In genomic region chr19:53415198-53415597, GRCm38 (mm10) we compare ENCODE assay signal across 18 mouse cellular contexts. TPM values are rescaled to one million over a fixed set of nuclear protein-coding genes. Genes with fewer than 3 reads are reported as not detected.
DNase-seq lines count a peak whose midpoint lies in the region; TF ChIP-seq lines count a peak whose summit lies in the region.
"Had no signal": no experiment of that assay in that cellular context is flagged by ENCODE, and none has a peak within 500 bp of the region (broad histone marks: within the 10 kb centered on the region; RNA-seq: fewer than 3 reads in every experiment).

No protein-coding gene starts in this region.

- TF ChIP-seq CTCF in E14TG2a.4 (conservative IDR thresholded peaks at IDR 0.05; ENCODE audit: low read length), result no peak

- no peaks in the 10 kb centered on the region for H3K9me3 ChIP-seq in E14TG2a.4 (ENCODE audit: low read length)
- H3K9me3 ChIP-seq: embryonic facial prominence, embryonic 12.5 days; midbrain, embryonic 12.5 days had no signal

- no peaks in the 10 kb centered on the region for H3K36me3 ChIP-seq in E14TG2a.4 (ENCODE audit: insufficient read depth, low read length)
- H3K36me3 ChIP-seq: embryonic facial prominence, embryonic 12.5 days; midbrain, embryonic 12.5 days had no signal

- H3K27me3 ChIP-seq in E14TG2a.4 (ENCODE audit: insufficient read depth, low read length), result peaks cover 10% of the 10 kb centered on the region; the same call in 1 of the 2 replicates
- H3K27me3 ChIP-seq: embryonic facial prominence, embryonic 12.5 days; midbrain, embryonic 12.5 days had no signal

- peak; percentile 70 for DNase-seq in layer of hippocampus, adult 9-11 months
- no peak for DNase-seq in layer of hippocampus, postnatal 36 days
- peak; percentile 66 for DNase-seq in A20 (ENCODE audit: low read depth, low spot score)
- DNase-seq in left cerebral cortex, postnatal 36 days (ENCODE audit: low spot score in 2 of 2), result peak; percentile 49 to 74
- DNase-seq in kidney, adult 18-20 months, result no peak
- DNase-seq in urinary bladder, postnatal 14 days (ENCODE audit: low spot score), result no peak
- DNase-seq: adrenal gland, adult 2 months; cerebellum, adult 11-12 months; heart, adult 11 months; kidney, postnatal 10 days; lung, adult 18-20 months; lung, postnatal 36 days; thymus, adult 18-20 months had no signal

- intact Hi-C loops in left cerebral cortex, postnatal 36 days (cut with DNase I), result no loop called here

- peaks cover 76% of the 10 kb centered on the region for H3K4me1 ChIP-seq in E14TG2a.4 (replicated peaks; ENCODE audit: low read depth, low read length)

- H3K4me3 ChIP-seq in E14TG2a.4 (replicated peaks; ENCODE audit: low read length), result peak overlapping the region; percentile 59
- H3K4me3 ChIP-seq: embryonic facial prominence, embryonic 12.5 days; midbrain, embryonic 12.5 days had no signal

RNA-seq across cellular contexts. Expression of gene Smndc1, which starts 24.8 kb away (rescaled TPM):
- total RNA-seq in layer of hippocampus, postnatal 36 days (2021), result 10 to 100 TPM; 39.6 to 40.2 TPM
- total RNA-seq in left cerebral cortex, postnatal 36 days (2021), result 10 to 100 TPM; 33.2 to 40.5 TPM

RNA-seq across cellular contexts. Expression of gene Gm10197, which starts 43.6 kb away (rescaled TPM):
- total RNA-seq in layer of hippocampus, postnatal 36 days (2021), result not detected
- not detected for total RNA-seq in left cerebral cortex, postnatal 36 days (2021)
- total RNA-seq: adrenal gland, adult 2 months; common myeloid progenitor, adult 5-6 weeks; layer of hippocampus, postnatal 25 days had no signal

Comparison
In these comparisons a context has a peak if more than half of its experiments do, and no peak if none do; other contexts are left out.
1. DNase-seq: peak in layer of hippocampus, adult 9-11 months (single experiment), A20 (single experiment) and left cerebral cortex, postnatal 36 days (2 of 2); none in layer of hippocampus, postnatal 36 days (0 of 2), kidney, adult 18-20 months (single experiment) and urinary bladder, postnatal 14 days (single experiment).